Mouse (Mus musculus) intestine, embryonic 16.5 days (tissue): ENCODE measurements around the gene Tm9sf1. TPM values are rescaled to one million over a fixed set of nuclear protein-coding genes. Genes with fewer than 3 reads are reported as not detected.
A peak's percentile ranks its signal among the peaks of the same experiment; 100 is the strongest.

Experiments used
- ATAC-seq: fragments of 200-750 bp; cut with Nextera tagmentation; 2 replicates; pipeline ENCODE4 v1.8.0; 2017; ENCODE audit warnings: moderate TSS enrichment, moderate library complexity
- H3K27ac ChIP-seq: fragments of 300-500 bp; sonication (generic); 2 replicates; pipeline ENCODE4 v1.5.1; 2014; ENCODE audit warnings: mild to moderate bottlenecking, low read length
- H3K27me3 ChIP-seq: fragments of 300-500 bp; sonication (generic); replicated peaks from 2 replicates; pipeline ENCODE4 v1.6.1; 2014; ENCODE audit warnings: low read length, control low read depth, mixed read lengths; ENCODE audit not compliant: control insufficient read depth, insufficient read depth
- H3K36me3 ChIP-seq: fragments of 300-500 bp; sonication (generic); 2 replicates; pipeline ENCODE4 v1.6.1; 2014; ENCODE audit warnings: low read length, control low read depth; ENCODE audit not compliant: control insufficient read depth, insufficient read depth
- H3K4me1 ChIP-seq: fragments of 300-500 bp; sonication (generic); 2 replicates; pipeline ENCODE4 v1.6.1; 2014; ENCODE audit warnings: low read length, control low read depth, mixed read lengths; ENCODE audit not compliant: control insufficient read depth, insufficient read depth
- H3K4me2 ChIP-seq: fragments of 300-500 bp; sonication (generic); 2 replicates; pipeline ENCODE4 v1.6.1; 2014; ENCODE audit warnings: low read depth, low read length, control low read depth
- H3K4me3 ChIP-seq: fragments of 300-500 bp; sonication (generic); 2 replicates; pipeline ENCODE4 v1.5.1; 2014; ENCODE audit warnings: mild to moderate bottlenecking, low read length
- H3K9ac ChIP-seq: fragments of 300-500 bp; sonication (generic); 2 replicates; pipeline ENCODE4 v1.6.1; 2014; ENCODE audit warnings: low read depth, low read length
- H3K9me3 ChIP-seq: fragments of 300-500 bp; sonication (generic); 2 replicates; pipeline ENCODE4 v1.6.1; 2016; ENCODE audit warnings: low read length, control low read depth; ENCODE audit not compliant: control insufficient read depth
- WGBS: fragments of 180-500 bp; shearing (Covaris S2); extraction: QIAGEN DNeasy Blood & Tissue Kit; methylation state at CpG from one replicate; pipeline ENCODE4 v1.1.7; 2014; 5-methylcytosine and 5-hydroxymethylcytosine counted together
- polyA plus RNA-seq: library from polyadenylated mRNA; unstranded; fragments of >200 nt; fragmentation: Nextera tagmentation; extraction: Ambion mirVana; gene quantifications from 2 replicates; pipeline ENCODE4 v1.2.1, GENCODE M21; 2015

Tm9sf1 gene
- polyA plus RNA-seq, 1 experiment from 2014 or later: 131 TPM

DNA sequence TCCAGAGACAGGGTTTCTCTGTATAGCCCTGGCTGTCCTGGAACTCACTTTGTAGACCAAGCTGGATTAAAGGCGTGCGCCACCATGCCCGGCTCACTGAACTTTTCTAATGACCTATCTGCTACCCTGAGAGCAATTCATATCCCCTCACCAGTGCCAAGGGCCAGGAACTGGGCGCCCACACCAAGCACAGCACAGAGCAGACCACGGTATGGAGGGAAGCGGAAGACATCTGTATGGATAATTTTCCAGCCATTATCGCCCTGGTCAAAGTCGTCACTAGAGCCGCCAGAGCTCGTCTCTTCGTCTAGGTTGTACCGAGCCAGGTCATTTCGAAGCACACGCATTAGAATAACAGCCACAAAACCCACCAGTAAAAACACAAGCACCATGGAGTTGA, 2.8 kb downstream of the Tm9sf1 start:
- H3K27me3 ChIP-seq: no peaks in the 10 kb centered on the region
- H3K4me3 ChIP-seq: no peak overlapping the region
- no peak overlapping the region for H3K27ac ChIP-seq
- 96% methylated on average over 14 of the region's 14 CpGs for WGBS
- H3K36me3 ChIP-seq: peaks cover 25% of the 10 kb centered on the region
- H3K9me3 ChIP-seq: no peaks in the 10 kb centered on the region
- no peak overlapping the region for H3K4me2 ChIP-seq
- H3K9ac ChIP-seq: no peak overlapping the region
- ATAC-seq: no peak
- peaks cover 20% of the 10 kb centered on the region for H3K4me1 ChIP-seq

DNA sequence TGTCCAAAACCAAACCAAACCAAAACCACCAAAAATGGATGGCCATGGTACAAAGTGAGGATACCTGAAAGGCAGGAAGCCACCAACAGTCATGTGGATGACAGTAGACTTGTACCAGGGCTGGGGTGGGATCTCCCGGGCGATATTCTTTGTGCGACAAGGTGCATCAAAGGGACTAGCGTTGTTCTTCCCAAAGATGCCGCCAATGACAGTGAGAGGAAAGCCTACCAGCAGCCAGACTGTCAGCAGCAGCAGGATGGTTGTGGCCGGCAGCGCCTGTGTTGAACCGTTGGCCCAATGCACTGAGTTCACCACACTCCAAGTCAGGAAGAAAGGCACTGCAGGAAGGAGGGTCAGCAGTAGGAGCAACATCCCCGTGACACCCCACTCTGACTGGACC, 5.8 kb downstream of the Tm9sf1 start, which contains the start of gene Gm49378:
Gm49378 (minus strand) TSS at position 101 of the 400 bp plus-strand sequence.
- Histone ChIP-seq H3K4me1 (peaks cover 15% of the 10 kb centered on the region), H3K9ac (no peak within 1 kb of the TSS), H3K27ac (no peak within 1 kb of the TSS), H3K9me3 (no peaks in the 10 kb centered on the region), H3K27me3 (no peaks in the 10 kb centered on the region), H3K4me3 (no peak within 1 kb of the TSS), H3K4me2 (no peak within 1 kb of the TSS), H3K36me3 (peaks cover 36% of the 10 kb centered on the region)
- ATAC-seq: no peak
- WGBS: 95% methylated on average over 9 of the region's 9 CpGs

DNA sequence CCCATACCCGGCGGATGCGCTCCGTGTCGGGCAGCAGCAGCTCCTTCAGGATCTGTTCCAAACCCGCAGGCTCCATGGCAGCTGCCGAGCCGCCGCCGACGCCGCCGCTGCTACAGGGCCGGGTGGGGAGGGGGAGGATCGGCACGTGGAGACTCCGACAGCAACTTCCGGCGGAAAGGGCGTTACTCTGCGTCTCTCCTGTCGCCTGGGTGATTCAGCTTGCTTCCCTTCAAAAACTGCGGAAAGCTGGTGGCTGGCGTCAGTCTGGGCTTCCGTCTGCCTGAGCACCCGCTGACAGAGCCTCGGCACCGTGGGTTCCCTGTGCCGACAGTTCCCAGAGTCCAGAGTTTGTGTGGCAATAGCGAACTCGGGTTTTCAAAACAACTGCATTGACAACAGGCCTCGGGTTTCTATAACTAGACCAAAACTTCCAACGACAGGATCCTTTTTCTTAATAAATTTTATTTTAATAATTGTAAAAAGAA, 8.0 kb downstream of the Tm9sf1 start, which contains the start of gene Ipo4:
Ipo4 (minus strand) TSS at position 435 of the 485 bp plus-strand sequence.
- Histone ChIP-seq H3K4me3 (peak within 1 kb of the TSS; percentile 74), H3K4me1 (peaks cover 9% of the 10 kb centered on the region), H3K4me2 (peak within 1 kb of the TSS; percentile 95), H3K36me3 (peaks cover 31% of the 10 kb centered on the region), H3K9me3 (no peaks in the 10 kb centered on the region), H3K27me3 (no peaks in the 10 kb centered on the region), H3K27ac (peak within 1 kb of the TSS; percentile 78), H3K9ac (peak within 1 kb of the TSS; percentile 80)
- WGBS: under 1% methylated on average over 33 of the region's 33 CpGs
- ATAC-seq: peak; percentile 90

DNA sequence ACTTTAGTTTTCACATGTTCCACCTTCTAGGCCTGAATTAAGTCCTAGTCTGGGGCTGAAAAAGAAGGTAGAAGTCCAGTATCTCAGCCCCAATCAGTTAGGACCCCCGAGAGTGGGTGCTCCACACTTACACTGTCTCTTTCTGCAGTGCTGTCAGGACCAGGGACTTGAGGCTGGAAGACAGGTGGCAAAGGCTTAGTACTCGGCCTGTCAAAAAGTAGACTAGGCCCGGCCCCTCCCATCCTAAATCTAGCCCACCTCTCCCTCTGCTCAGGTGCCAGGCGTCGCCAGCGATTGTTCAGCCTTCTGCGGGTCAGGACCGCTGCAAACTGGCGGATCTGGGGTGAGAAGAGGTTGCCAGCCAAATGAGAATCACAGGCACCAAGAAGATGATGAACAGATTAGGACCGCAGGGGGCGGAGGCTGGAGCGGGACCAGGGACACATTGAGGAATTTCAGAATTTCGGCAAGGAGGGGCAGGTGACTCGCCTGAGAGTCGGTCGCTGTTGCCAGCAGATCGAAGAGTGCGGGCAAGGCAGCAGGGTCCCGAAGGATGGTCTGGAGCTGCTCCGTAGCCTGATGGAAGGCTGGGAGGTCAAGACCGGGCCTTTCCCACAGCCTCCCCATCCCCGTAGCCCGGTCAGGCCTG, 8.6 kb downstream of the Tm9sf1 start:
- Histone ChIP-seq H3K4me3 (peak overlapping the region; percentile 74), H3K27ac (peak overlapping the region; percentile 78), H3K27me3 (no peaks in the 10 kb centered on the region), H3K4me2 (peak overlapping the region; percentile 95), H3K4me1 (peaks cover 10% of the 10 kb centered on the region), H3K9me3 (no peaks in the 10 kb centered on the region), H3K36me3 (peaks cover 28% of the 10 kb centered on the region), H3K9ac (peak overlapping the region; percentile 80)
- 4% methylated on average over 23 of the region's 23 CpGs for WGBS
- peak; percentile 62 for ATAC-seq

DNA sequence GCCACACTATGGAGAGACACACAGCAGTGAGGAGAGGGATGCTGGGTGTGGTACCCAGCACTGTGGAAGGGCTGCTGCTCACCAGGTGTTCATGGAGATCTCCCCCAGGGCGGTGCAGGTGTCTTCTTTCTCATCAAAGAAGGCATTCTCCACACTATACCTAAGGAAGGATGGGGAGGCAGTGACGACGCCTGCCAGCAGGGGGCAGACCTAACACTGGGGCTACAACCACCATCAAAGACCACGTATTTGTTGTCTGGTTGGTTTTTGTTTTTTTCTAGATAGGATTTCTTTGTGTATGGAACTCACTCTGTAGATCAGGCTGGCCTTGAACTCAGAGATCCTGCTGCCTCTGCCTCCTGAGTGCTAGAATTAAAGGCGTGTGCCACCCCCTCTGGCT, 14.3 kb downstream of the Tm9sf1 start:
- peaks cover 59% of the 10 kb centered on the region for H3K36me3 ChIP-seq
- H3K9me3 ChIP-seq: no peaks in the 10 kb centered on the region
- ATAC-seq: no peak
- H3K27me3 ChIP-seq: no peaks in the 10 kb centered on the region
- H3K4me3 ChIP-seq: no peak overlapping the region
- no peak overlapping the region for H3K9ac ChIP-seq
- H3K4me1 ChIP-seq: peaks cover 5% of the 10 kb centered on the region; the same call in 1 of the 2 replicates
- WGBS: 52% methylated on average over 5 of the region's 5 CpGs
- no peak overlapping the region for H3K27ac ChIP-seq
- H3K4me2 ChIP-seq: no peak overlapping the region

DNA sequence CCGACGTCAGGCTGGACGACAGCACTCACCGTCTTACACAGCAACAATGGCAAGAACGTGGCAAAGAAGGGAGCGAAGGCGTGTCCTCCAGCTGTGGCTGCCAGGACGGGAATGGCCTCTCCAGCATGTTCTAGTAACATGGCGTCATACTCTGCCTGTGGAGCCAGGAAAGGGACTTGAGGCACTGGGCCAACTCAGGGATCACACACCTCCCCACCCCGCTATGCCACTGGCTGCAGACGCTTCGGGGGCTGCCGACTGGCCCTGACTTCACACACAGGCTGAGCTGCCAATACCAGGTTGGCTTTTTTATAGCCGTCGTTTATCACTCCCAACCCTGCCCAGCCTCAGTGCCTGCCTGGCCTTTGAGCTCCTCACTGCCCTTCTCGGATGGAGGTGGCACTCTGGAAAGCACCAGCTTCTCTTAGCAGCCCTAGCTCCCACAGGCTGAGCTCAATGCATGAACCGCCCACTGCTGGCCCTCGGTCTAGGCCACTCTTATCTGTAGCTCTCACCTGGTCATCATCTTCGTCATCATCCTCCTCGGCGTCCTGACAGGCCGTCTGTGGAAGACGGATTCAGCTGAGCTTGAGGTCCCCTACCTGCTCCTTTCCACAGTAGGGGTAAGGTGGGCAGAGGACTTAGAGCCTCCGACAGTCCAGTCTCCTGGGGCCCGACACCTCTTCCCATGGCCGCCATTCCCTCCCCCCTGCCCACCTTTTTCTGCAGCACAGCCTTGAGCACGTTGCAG, 15.4 kb downstream of the Tm9sf1 start:
- Histone ChIP-seq H3K4me2 (no peak overlapping the region), H3K9ac (no peak overlapping the region), H3K4me1 (peaks cover 5% of the 10 kb centered on the region; the same call in 1 of the 2 replicates), H3K4me3 (no peak overlapping the region), H3K36me3 (peaks cover 52% of the 10 kb centered on the region), H3K9me3 (no peaks in the 10 kb centered on the region), H3K27me3 (no peaks in the 10 kb centered on the region), H3K27ac (no peak overlapping the region)
- WGBS: 77% methylated on average over 27 of the region's 27 CpGs
- no peak for ATAC-seq

DNA sequence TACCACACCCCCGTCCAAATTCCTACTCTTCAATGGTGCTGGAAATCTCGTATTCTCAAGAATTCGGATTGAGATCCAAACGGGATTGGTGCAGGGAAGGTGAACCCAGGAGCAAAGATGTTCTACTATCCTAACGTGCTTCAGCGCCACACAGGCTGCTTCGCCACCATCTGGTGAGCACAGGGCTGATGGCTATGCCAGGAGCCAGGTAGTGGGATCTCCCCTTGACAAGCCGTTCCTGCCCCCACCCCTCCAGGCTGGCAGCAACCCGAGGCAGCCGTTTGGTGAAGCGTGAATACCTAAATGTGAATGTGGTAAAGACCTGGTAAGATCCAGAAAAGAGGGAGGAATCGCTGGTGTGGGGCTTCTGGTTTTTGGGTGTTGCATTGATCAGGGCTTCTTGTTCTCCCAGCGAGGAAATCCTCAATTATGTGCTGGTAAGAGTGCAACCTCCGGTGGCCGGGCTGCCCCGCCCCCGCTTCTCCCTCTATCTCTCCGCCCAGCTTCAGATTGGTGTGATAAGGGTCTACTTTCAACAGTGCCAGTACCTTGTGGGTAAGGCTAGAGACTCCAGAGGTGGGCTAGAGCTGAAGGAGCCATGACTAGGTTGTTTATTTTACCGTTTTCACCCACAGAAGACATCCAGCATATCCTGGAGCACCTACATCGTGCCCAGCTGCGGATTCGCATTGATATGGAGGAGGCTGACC, 25.0 kb downstream of the Tm9sf1 start:
- no peaks in the 10 kb centered on the region for H3K36me3 ChIP-seq
- peak overlapping the region; percentile 37 for H3K4me3 ChIP-seq
- H3K4me2 ChIP-seq: peak overlapping the region; percentile 49
- no peak overlapping the region for H3K27ac ChIP-seq
- no peak for ATAC-seq
- no peaks in the 10 kb centered on the region for H3K27me3 ChIP-seq
- peak overlapping the region; percentile 46; the same call in 1 of the 2 replicates for H3K9ac ChIP-seq
- no peaks in the 10 kb centered on the region for H3K9me3 ChIP-seq
- H3K4me1 ChIP-seq: peaks cover 9% of the 10 kb centered on the region; the same call in 1 of the 2 replicates
- 34% methylated on average over 22 of the region's 22 CpGs for WGBS

DNA sequence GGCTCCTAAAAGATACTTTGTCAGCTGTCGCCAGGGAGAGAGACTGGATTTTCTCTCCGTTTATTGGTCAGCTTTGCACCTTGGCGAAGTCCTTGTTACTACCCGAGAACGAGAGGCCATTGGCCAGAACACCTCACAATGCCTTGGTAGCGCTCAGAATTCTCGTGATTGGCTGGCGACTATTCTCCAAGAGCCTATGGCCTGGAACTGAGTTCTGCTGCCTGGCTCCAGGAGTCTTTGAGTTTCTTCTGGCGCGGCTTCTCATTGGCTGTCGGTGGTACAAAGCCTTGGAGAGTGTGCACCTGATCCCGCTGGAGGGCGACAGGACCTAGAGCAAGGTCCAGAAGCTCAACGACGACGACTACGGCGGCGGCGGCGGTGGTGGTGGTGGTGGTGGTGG, 25.8 kb downstream of the Tm9sf1 start, which contains the start of gene Rec8:
Rec8 (plus strand) TSS at position 216 of the 400 bp plus-strand sequence.
- H3K36me3 ChIP-seq: no peaks in the 10 kb centered on the region
- peak within 1 kb of the TSS; percentile 49 for H3K4me2 ChIP-seq
- 28% methylated on average over 21 of the region's 21 CpGs for WGBS
- no peak within 1 kb of the TSS for H3K27ac ChIP-seq
- peak within 1 kb of the TSS; percentile 46; the same call in 1 of the 2 replicates for H3K9ac ChIP-seq
- ATAC-seq: peak; percentile 90
- no peaks in the 10 kb centered on the region for H3K27me3 ChIP-seq
- H3K9me3 ChIP-seq: no peaks in the 10 kb centered on the region
- peak within 1 kb of the TSS; percentile 37 for H3K4me3 ChIP-seq
- peaks cover 9% of the 10 kb centered on the region; the same call in 1 of the 2 replicates for H3K4me1 ChIP-seq

DNA sequence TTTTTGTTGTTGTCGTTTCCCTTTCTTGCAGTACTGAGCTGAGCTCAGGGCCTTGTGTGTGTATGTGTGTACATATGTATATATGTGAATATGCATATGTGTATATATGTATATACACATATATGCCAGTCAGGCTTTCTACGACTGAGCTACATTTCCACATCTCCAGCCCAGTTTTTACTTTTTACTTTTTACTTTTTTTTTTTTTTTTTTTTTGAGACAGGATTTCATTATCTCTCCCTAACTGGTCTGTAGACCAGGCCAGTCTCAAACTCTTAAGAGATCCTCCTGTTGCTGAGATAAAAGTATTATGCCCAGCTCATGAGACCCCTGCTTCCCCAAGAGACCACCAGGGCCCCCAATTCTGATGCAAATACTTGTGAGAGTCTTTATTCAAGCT, 26.8 kb downstream of the Tm9sf1 start:
- no peaks in the 10 kb centered on the region for H3K9me3 ChIP-seq
- no peak overlapping the region for H3K27ac ChIP-seq
- 86% methylated on average over 2 of the region's 2 CpGs for WGBS

More for the DNA sequence above, 26.8 kb downstream of the Tm9sf1 start:
- H3K4me1 ChIP-seq: peaks cover 9% of the 10 kb centered on the region; the same call in 1 of the 2 replicates
- H3K9ac ChIP-seq: no peak overlapping the region
- H3K4me2 ChIP-seq: no peak overlapping the region
- no peak overlapping the region for H3K4me3 ChIP-seq
- H3K27me3 ChIP-seq: no peaks in the 10 kb centered on the region
- no peak for ATAC-seq
- H3K36me3 ChIP-seq: no peaks in the 10 kb centered on the region
